8 mouse cellular contexts compared by ENCODE assay signal in the genomic region with DNA sequence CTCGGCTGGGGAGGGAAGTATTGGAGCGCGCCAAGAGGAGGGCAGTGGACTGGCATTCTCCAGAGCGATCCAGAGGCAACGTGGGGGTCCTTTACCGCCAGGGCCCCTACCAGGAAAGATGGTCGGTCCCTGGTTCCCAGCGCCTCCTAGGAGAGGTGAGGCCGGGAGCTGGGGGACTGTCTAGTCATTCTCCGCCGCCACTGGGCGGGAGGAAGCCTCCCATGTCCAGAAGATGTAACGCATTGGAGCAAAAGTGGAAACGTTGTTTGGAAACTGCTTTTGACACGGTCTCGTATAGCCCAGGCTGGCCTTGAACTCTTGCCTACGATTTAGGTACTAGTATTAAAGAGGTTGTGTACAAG. TPM values are rescaled to one million over a fixed set of nuclear protein-coding genes. Genes with fewer than 3 reads are reported as not detected.
A peak's percentile ranks its signal among the peaks of the same experiment; 100 is the strongest.
DNase-seq lines count a peak whose midpoint lies in the region; ATAC-seq lines count a peak whose summit lies in the region.

No protein-coding gene starts in this region.

- H3K9ac ChIP-seq in heart, embryonic 15.5 days = peak overlapping the region; percentile 74
- H3K9ac ChIP-seq in hindbrain, embryonic 15.5 days = peak overlapping the region; percentile 58
- peak overlapping the region; percentile 59 for H3K9ac ChIP-seq in midbrain, embryonic 14.5 days (replicated peaks; ENCODE audit: low read length)

- no peaks in the 10 kb centered on the region for H3K27me3 ChIP-seq in heart, embryonic 15.5 days
- H3K27me3 ChIP-seq in hindbrain, embryonic 15.5 days = no peaks in the 10 kb centered on the region
- no peaks in the 10 kb centered on the region for H3K27me3 ChIP-seq in midbrain, embryonic 14.5 days (ENCODE audit: control insufficient read depth, insufficient read depth, low read length)

- peak overlapping the region; percentile 77 for H3K27ac ChIP-seq in heart, embryonic 15.5 days
- peak overlapping the region; percentile 78 for H3K27ac ChIP-seq in hindbrain, embryonic 15.5 days (replicated peaks)
- peak overlapping the region; percentile 21; the same call in 1 of the 2 replicates for H3K27ac ChIP-seq in midbrain, embryonic 14.5 days (replicated peaks; ENCODE audit: low read depth, low read length)

- intact Hi-C loops in heart, postnatal 14 days (cut with DNase I) = loop anchor here (10.0 kb wide), 1 partner anchor 361 kb away; a partner anchor contains a TSS
- intact Hi-C loops in left cerebral cortex, postnatal 10 days (cut with DNase I) = no loop called here

- H3K4me1 ChIP-seq in heart, embryonic 15.5 days (replicated peaks) = peaks cover 25% of the 10 kb centered on the region
- peaks cover 16% of the 10 kb centered on the region for H3K4me1 ChIP-seq in hindbrain, embryonic 15.5 days (replicated peaks)
- H3K4me1 ChIP-seq in midbrain, embryonic 14.5 days (ENCODE audit: control insufficient read depth, insufficient read depth, low read length) = no peaks in the 10 kb centered on the region

- ATAC-seq in heart, embryonic 15.5 days (replicated peaks; ENCODE audit: insufficient number of reproducible peaks, insufficient read depth, low FRiP score, low read depth) = no peak
- no peak for ATAC-seq in hindbrain, embryonic 15.5 days (ENCODE audit: low FRiP score, low read depth)
- ATAC-seq in midbrain, embryonic 14.5 days (ENCODE audit: low FRiP score, low TSS enrichment) = no peak; the same call in 1 of the 2 replicates

- H3K4me3 ChIP-seq in heart, embryonic 15.5 days = peak overlapping the region; percentile 84
- H3K4me3 ChIP-seq in hindbrain, embryonic 15.5 days = peak overlapping the region; percentile 61
- peak overlapping the region; percentile 63 for H3K4me3 ChIP-seq in midbrain, embryonic 14.5 days (replicated peaks; ENCODE audit: low read depth, low read length)

- no peaks in the 10 kb centered on the region for H3K9me3 ChIP-seq in heart, embryonic 15.5 days (replicated peaks)
- H3K9me3 ChIP-seq in hindbrain, embryonic 15.5 days = no peaks in the 10 kb centered on the region
- no peaks in the 10 kb centered on the region for H3K9me3 ChIP-seq in midbrain, embryonic 14.5 days (ENCODE audit: control insufficient read depth, low read length)

- no peaks in the 10 kb centered on the region for H3K36me3 ChIP-seq in heart, embryonic 15.5 days
- no peaks in the 10 kb centered on the region for H3K36me3 ChIP-seq in hindbrain, embryonic 15.5 days
- H3K36me3 ChIP-seq in midbrain, embryonic 14.5 days (ENCODE audit: control insufficient read depth, insufficient read depth, low read length) = 0 out of 2 replicates have a peak, but pooled peaks cover 2% of the 10 kb centered on the region

- H3K4me2 ChIP-seq in heart, embryonic 15.5 days = peak overlapping the region; percentile 87
- peak overlapping the region; percentile 86 for H3K4me2 ChIP-seq in hindbrain, embryonic 15.5 days
- H3K4me2 ChIP-seq in midbrain, embryonic 14.5 days (ENCODE audit: low read length) = peak overlapping the region; percentile 72

- DNase-seq in heart, postnatal 14 days = no peak
- DNase-seq in adipocyte (ENCODE audit: low spot score) = peak; percentile 3
- no peak for DNase-seq in midbrain, embryonic 14.5 days
- no peak for DNase-seq in cerebellum, postnatal 25 days
- DNase-seq in layer of hippocampus, adult 8-10 months (ENCODE audit: low spot score in 2 of 2) = no peak
- DNase-seq in left cerebral cortex, postnatal 10 days (ENCODE audit: extremely low spot score in 1 of 2, low spot score in 2 of 2) = no peak

- 2% methylated on average over 17 of the region's 17 CpGs for WGBS in heart, embryonic 15.5 days
- WGBS in hindbrain, embryonic 15.5 days = 2% methylated on average over 17 of the region's 17 CpGs
- WGBS in midbrain, embryonic 14.5 days = 2% methylated on average over 17 of the region's 17 CpGs

RNA-seq across cellular contexts. Expression of a gene that starts 0.5 kb away (rescaled TPM):
- 31.6 and 33.2 TPM in 2 replicates for polyA plus RNA-seq in heart, embryonic 15.5 days (2015; fragmentation: Nextera tagmentation; extraction: Ambion mirVana)
- 10 to 100 TPM; 12.1 to 12.4 TPM for total RNA-seq in heart, postnatal 14 days (2021)
- polyA plus RNA-seq in hindbrain, embryonic 15.5 days (2015; fragmentation: Nextera tagmentation; extraction: Ambion mirVana) = 15.3 and 17.5 TPM in 2 replicates
- 10.0 and 10.3 TPM in 2 replicates for polyA plus RNA-seq in midbrain, embryonic 14.5 days (2014; fragmentation: Nextera tagmentation; extraction: Ambion mirVana)
- 1 to 10 TPM; 4.3 to 9.7 (median 6.4) TPM for total RNA-seq in layer of hippocampus, adult 8-10 months (2022)
- 1 to 10 TPM; 7.5 to 7.6 TPM for total RNA-seq in left cerebral cortex, postnatal 10 days (2021)

RNA-seq across cellular contexts. Expression of a gene that starts 0.6 kb away (rescaled TPM):
- 30.4 and 35.5 TPM in 2 replicates for polyA plus RNA-seq in heart, embryonic 15.5 days (2015; fragmentation: Nextera tagmentation; extraction: Ambion mirVana)
- total RNA-seq in heart, postnatal 14 days (2021) = 10 to 100 TPM; 33.5 to 35.2 TPM
- 21.3 and 26.2 TPM in 2 replicates for polyA plus RNA-seq in hindbrain, embryonic 15.5 days (2015; fragmentation: Nextera tagmentation; extraction: Ambion mirVana)
- polyA plus RNA-seq in midbrain, embryonic 14.5 days (2014; fragmentation: Nextera tagmentation; extraction: Ambion mirVana) = 15.6 and 16.4 TPM in 2 replicates
- 10 to 100 TPM; 33.1 to 57.0 (median 46.1) TPM for total RNA-seq in layer of hippocampus, adult 8-10 months (2022)
- 10 to 100 TPM; 14.4 to 15.2 TPM for total RNA-seq in left cerebral cortex, postnatal 10 days (2021)

RNA-seq across cellular contexts. Expression of a gene that starts 19.7 kb away (rescaled TPM):
- 0.24 TPM in 2 replicates for polyA plus RNA-seq in heart, embryonic 15.5 days (2015; fragmentation: Nextera tagmentation; extraction: Ambion mirVana)
- under 1 TPM in 1 of 2 experiments, not detected in 1; 0.38 TPM for total RNA-seq in heart, postnatal 14 days (2021)
- 0.09 and 0.32 TPM in 2 replicates for polyA plus RNA-seq in hindbrain, embryonic 15.5 days (2015; fragmentation: Nextera tagmentation; extraction: Ambion mirVana)
- polyA plus RNA-seq in midbrain, embryonic 14.5 days (2014; fragmentation: Nextera tagmentation; extraction: Ambion mirVana) = not detected in 2 replicates
- under 1 TPM in 1 of 4 experiments, not detected in 3; 0.92 TPM for total RNA-seq in layer of hippocampus, adult 8-10 months (2022)
- not detected for total RNA-seq in left cerebral cortex, postnatal 10 days (2021)

RNA-seq across cellular contexts. Expression of a gene that starts 27.5 kb away (rescaled TPM):
- polyA plus RNA-seq in heart, embryonic 15.5 days (2015; fragmentation: Nextera tagmentation; extraction: Ambion mirVana) = 0.36 TPM in 1 of 2 replicates, not detected in the other
- total RNA-seq in heart, postnatal 14 days (2021) = not detected
- polyA plus RNA-seq in hindbrain, embryonic 15.5 days (2015; fragmentation: Nextera tagmentation; extraction: Ambion mirVana) = 0.24 TPM in 1 of 2 replicates, not detected in the other
- not detected in 2 replicates for polyA plus RNA-seq in midbrain, embryonic 14.5 days (2014; fragmentation: Nextera tagmentation; extraction: Ambion mirVana)
- not detected for total RNA-seq in layer of hippocampus, adult 8-10 months (2022)
- total RNA-seq in left cerebral cortex, postnatal 10 days (2021) = not detected

RNA-seq across cellular contexts. Expression of a gene that starts 48.7 kb away (rescaled TPM):
- polyA plus RNA-seq in heart, embryonic 15.5 days (2015; fragmentation: Nextera tagmentation; extraction: Ambion mirVana) = 56.4 and 57.1 TPM in 2 replicates
- 10 to 100 TPM; 32.3 to 33.7 TPM for total RNA-seq in heart, postnatal 14 days (2021)
- polyA plus RNA-seq in hindbrain, embryonic 15.5 days (2015; fragmentation: Nextera tagmentation; extraction: Ambion mirVana) = 124 and 126 TPM in 2 replicates
- 132 and 148 TPM in 2 replicates for polyA plus RNA-seq in midbrain, embryonic 14.5 days (2014; fragmentation: Nextera tagmentation; extraction: Ambion mirVana)
- 100 to 1,000 TPM in 2 of 4 experiments, 10 to 100 TPM in 2; 98.5 to 101 (median 99.8) TPM for total RNA-seq in layer of hippocampus, adult 8-10 months (2022)
- total RNA-seq in left cerebral cortex, postnatal 10 days (2021) = 10 to 100 TPM; 67.3 to 71.1 TPM

Comparison
In these comparisons a context has a peak if more than half of its experiments do, and no peak if none do; other contexts are left out.
1. H3K27ac ChIP-seq: peak in every context shown above with its lines; median percentile 78 in hindbrain, embryonic 15.5 days; 77 in heart, embryonic 15.5 days; 21 in midbrain, embryonic 14.5 days.